Mouse (Mus musculus) hindbrain, postnatal 0 days (tissue): ENCODE data around the gene Vmp1. TPM values are rescaled to one million over a fixed set of nuclear protein-coding genes. Genes with fewer than 3 reads are reported as not detected.

Experiments used
- ATAC-seq: fragments of 200-750 bp; cut with Nextera tagmentation; 2 replicates; pipeline ENCODE4 v1.8.0; 2017; ENCODE audit warnings: mild to moderate bottlenecking, moderate TSS enrichment, moderate library complexity
- DNase-seq: peaks from one replicate; pipeline ENCODE4 v3.0.0-alpha.2; 2015; ENCODE audit warnings: low spot score
- H3K27ac ChIP-seq: fragments of 300-500 bp; sonication (generic); 2 replicates; pipeline ENCODE4 v1.5.1; 2014; ENCODE audit warnings: mild to moderate bottlenecking
- H3K27me3 ChIP-seq: fragments of 300-500 bp; sonication (generic); 2 replicates; pipeline ENCODE4 v1.6.1; 2014; ENCODE audit warnings: low read length, mixed read lengths; ENCODE audit not compliant: insufficient read depth
- H3K36me3 ChIP-seq: fragments of 300-500 bp; sonication (generic); 2 replicates; pipeline ENCODE4 v1.6.1; 2014; ENCODE audit warnings: low read length, mixed read lengths; ENCODE audit not compliant: insufficient read depth
- H3K4me1 ChIP-seq: fragments of 300-500 bp; sonication (generic); 2 replicates; pipeline ENCODE4 v1.6.1; 2014; ENCODE audit warnings: antibody characterized with exemption, low read length, mixed read lengths; ENCODE audit not compliant: insufficient read depth
- H3K4me2 ChIP-seq: fragments of 300-500 bp; sonication (generic); 2 replicates; pipeline ENCODE4 v1.6.1; 2014; ENCODE audit warnings: low read depth, mild to moderate bottlenecking, low read length, moderate library complexity, mixed read lengths
- H3K4me3 ChIP-seq: fragments of 300-500 bp; sonication (generic); 2 replicates; pipeline ENCODE4 v1.5.1; 2014; ENCODE audit warnings: low read length
- H3K9ac ChIP-seq: fragments of 300-500 bp; sonication (generic); replicated peaks from 2 replicates; pipeline ENCODE4 v1.6.1; 2014; ENCODE audit warnings: mild to moderate bottlenecking, low read length, moderate library complexity, mixed read lengths
- H3K9me3 ChIP-seq: fragments of 300-500 bp; sonication (generic); 2 replicates; pipeline ENCODE4 v1.6.1; 2016; ENCODE audit warnings: low read length, mixed read lengths
- CTCF ChIP-seq: IDR thresholded peaks from 2 replicates; pipeline ENCODE4 v1.5.1; 2016; ENCODE audit warnings: antibody characterized with exemption, control low read depth, low read depth
- WGBS: fragments of 180-500 bp; shearing (Covaris S2); extraction: QIAGEN DNeasy Blood & Tissue Kit; methylation state at CpG from one replicate; pipeline ENCODE4 v1.1.7; 2014; 5-methylcytosine and 5-hydroxymethylcytosine counted together
- polyA plus RNA-seq: library from polyadenylated mRNA; unstranded; fragments of >200 nt; fragmentation: Nextera tagmentation; extraction: Ambion mirVana; gene quantifications from 2 replicates; pipeline ENCODE4 v1.2.1, GENCODE M21; 2015
- total RNA-seq: library from RNA; depleted of rRNA; stranded (reverse); fragments of >200 nt; gene quantifications from 2 replicates; pipeline ENCODE4 v1.2.3, GENCODE M21; 2014

Vmp1 gene
- total and polyA plus RNA-seq, 2 experiments from 2014 or later: 51.6 to 129 TPM

DNA sequence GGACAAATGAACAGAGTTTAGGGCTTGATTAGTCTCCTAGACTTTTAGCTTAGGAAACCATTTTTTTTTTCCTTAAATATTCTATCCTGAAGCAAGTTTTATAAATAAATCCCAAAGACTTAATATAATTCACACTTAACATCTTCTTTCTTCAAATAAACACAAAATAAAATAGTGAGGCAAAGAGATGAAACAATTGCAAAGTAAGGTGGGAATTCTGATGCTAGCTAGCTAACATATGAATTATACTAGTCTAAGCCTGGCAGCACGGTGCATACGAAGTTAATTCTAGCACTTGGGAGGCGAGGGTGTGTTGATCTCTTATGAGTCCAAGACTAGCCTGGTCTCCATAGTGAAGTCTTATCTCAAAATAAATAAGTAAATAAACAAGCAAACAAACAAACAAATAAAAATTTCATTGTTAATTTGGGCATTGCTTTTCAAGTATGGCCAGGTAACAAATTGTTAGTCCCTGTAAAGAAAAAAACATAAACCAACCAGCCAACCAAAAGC lies 100.3 kb downstream of the Vmp1 start:
- WGBS: 94% methylated on average over 3 of the region's 3 CpGs
- H3K4me3 ChIP-seq: no peak overlapping the region
- TF ChIP-seq CTCF: no peak
- no peaks in the 10 kb centered on the region for H3K36me3 ChIP-seq
- H3K27ac ChIP-seq: no peak overlapping the region
- no peak for ATAC-seq
- no peak overlapping the region for H3K4me2 ChIP-seq
- H3K27me3 ChIP-seq: no peaks in the 10 kb centered on the region
- H3K9ac ChIP-seq: no peak overlapping the region
- no peak for DNase-seq
- H3K4me1 ChIP-seq: 0 out of 2 replicates have a peak, but pooled peaks cover 3% of the 10 kb centered on the region
- H3K9me3 ChIP-seq: no peaks in the 10 kb centered on the region

DNA sequence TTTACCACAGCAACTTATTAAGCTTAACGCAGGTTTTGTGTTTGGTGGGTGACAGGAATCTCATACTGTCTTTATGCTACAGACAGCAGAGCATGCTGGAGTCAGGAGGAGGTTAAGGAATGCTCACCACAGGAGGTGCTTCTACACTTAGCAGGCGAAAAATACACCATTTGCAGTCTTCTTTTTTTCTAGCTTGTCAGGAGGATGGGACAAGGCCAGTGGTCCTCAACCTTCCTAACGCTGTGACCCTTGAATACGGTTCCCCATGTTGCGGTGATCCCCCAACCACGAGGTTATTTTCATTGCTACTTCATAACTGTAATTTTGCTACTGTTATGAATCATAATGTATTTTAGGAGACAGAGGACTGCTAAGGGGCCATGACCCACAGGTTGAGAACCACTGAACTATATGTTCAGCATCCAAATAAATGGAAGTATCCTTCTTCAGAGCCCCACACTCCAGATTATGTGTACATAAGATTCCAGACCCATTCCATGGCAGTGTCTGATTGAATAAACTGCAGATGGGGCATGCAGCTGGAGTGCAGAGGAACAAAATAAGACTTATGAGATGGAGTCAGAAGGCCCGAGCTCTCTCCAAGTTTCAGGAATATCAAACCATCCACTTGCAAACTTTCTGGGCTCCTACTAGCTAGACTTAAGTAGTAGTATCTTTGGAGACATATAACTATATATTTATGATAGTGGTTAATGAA lies 100.9 kb downstream of the Vmp1 start:
- ATAC-seq (no peak), DNase-seq (no peak)
- Histone ChIP-seq H3K9ac (no peak overlapping the region), H3K27ac (no peak overlapping the region), H3K36me3 (no peaks in the 10 kb centered on the region), H3K4me3 (no peak overlapping the region), H3K4me1 (0 out of 2 replicates have a peak, but pooled peaks cover 3% of the 10 kb centered on the region), H3K4me2 (no peak overlapping the region), H3K9me3 (no peaks in the 10 kb centered on the region), H3K27me3 (no peaks in the 10 kb centered on the region)
- TF ChIP-seq CTCF: no peak
- 82% methylated on average over 7 of the region's 7 CpGs for WGBS

DNA sequence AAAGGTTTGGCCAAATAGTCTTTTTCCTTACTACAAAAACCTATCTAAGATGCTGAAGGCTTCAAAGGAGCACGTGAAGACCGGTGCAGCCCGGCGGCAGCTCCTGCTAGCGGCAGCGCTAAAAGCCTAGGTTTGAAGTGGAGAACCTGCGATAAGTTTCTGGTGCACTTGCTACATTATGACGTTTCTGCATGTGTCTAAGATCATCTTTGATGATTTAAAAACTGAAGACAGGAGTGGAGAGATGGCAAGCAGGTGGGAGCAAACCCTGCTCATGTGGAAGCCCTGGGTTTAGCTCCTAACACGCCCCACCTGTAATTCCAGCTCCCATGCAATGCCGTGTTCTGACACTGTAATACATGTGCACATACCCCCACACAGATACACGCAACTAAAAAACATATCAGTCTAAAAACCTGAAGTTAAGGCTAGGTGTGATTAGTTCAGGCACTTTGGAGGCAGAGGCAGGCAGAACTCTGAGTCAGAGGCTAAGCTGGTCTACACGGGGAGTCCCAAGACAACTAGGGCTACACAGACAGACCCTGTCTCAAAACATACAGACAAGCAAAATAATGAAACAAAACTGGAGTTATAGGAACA lies 101.6 kb downstream of the Vmp1 start:
- no peak for TF ChIP-seq CTCF

DNA sequence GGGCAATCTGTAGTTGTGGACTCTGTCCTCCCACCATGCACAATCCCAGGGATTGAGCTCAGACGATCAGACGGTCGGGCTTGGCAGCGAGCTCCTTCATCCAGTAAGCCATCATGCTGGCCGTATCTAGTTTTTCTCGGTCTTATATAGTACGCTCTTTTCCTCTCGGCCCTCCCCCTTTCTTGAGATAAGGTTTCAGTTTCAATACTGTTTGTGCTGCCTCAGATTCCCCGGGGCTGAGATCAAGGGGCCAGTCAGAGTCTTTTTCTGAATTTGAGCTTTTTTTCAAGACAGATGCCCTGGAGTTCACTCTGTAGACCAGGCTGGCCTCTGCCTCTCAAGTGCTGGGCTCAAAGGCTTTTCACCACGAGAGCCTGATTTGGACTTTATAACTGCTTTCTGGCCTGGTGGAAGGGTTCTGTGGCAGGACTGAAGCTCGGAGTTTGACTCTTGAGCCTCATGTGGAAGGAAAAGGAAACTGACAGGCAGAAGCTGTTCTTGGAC lies 102.3 kb downstream of the Vmp1 start:
- Histone ChIP-seq H3K9me3 (no peaks in the 10 kb centered on the region), H3K36me3 (no peaks in the 10 kb centered on the region), H3K4me2 (no peak overlapping the region), H3K27ac (no peak overlapping the region), H3K9ac (no peak overlapping the region), H3K4me3 (no peak overlapping the region), H3K27me3 (no peaks in the 10 kb centered on the region), H3K4me1 (0 out of 2 replicates have a peak, but pooled peaks cover 3% of the 10 kb centered on the region)
- WGBS: 83% methylated on average over 11 of the region's 11 CpGs
- DNase-seq: no peak
- ATAC-seq: no peak
- TF ChIP-seq CTCF: no peak

More for the DNA sequence above, 101.6 kb downstream of the Vmp1 start:
- H3K27me3 ChIP-seq: no peaks in the 10 kb centered on the region
- no peak overlapping the region for H3K4me3 ChIP-seq
- H3K36me3 ChIP-seq: no peaks in the 10 kb centered on the region
- DNase-seq (no peak), ATAC-seq (no peak)
- H3K4me2 ChIP-seq: no peak overlapping the region
- WGBS: 92% methylated on average over 12 of the region's 12 CpGs
- H3K9me3 ChIP-seq: no peaks in the 10 kb centered on the region
- H3K27ac ChIP-seq: no peak overlapping the region
- no peak overlapping the region for H3K9ac ChIP-seq
- H3K4me1 ChIP-seq: 0 out of 2 replicates have a peak, but pooled peaks cover 3% of the 10 kb centered on the region

DNA sequence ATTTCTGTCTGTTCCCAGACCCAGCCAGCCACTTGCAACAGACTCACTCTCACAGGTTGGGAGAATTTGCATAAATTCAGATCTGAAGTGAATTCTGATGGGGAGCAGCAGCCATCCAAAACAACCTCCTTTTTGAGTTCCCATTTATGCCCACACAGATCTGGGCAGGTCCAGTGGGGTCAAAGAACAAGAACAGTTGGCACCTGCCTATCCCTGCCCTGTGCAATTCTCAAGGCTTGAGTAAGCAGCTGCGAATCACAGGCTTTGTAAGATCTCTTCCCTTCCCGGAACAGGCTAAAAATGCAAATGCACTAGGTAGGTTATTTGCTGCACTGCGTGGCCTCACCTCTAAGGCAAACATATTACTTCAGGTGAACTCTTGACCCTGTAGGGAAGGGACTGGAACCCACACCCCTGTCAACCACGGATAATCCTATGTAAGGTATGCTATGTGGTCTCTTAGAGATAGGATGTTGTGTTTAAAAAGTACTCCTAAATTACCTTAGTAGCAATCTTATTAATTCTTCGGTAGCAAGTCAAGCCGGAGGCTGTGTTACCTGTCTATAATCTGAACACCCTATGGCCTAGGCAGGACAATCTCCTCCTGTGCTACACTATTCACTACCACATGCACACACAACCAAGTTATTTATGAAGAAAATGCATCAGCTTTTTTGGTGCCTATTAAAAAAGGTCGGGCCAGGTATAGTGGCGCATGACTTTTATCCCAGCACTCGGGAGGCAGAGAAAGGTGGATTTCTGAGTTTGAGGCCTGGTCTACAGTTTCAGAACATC lies 103.1 kb downstream of the Vmp1 start:
- Histone ChIP-seq H3K4me2 (no peak overlapping the region), H3K36me3 (no peaks in the 10 kb centered on the region), H3K4me1 (0 out of 2 replicates have a peak, but pooled peaks cover 3% of the 10 kb centered on the region), H3K27ac (no peak overlapping the region), H3K9me3 (no peaks in the 10 kb centered on the region), H3K4me3 (no peak overlapping the region), H3K27me3 (no peaks in the 10 kb centered on the region), H3K9ac (no peak overlapping the region)
- TF ChIP-seq CTCF: no peak
- 88% methylated on average over 9 of the region's 9 CpGs for whole genome bisulfite sequencing
- ATAC-seq: no peak
- DNase-seq: no peak

DNA sequence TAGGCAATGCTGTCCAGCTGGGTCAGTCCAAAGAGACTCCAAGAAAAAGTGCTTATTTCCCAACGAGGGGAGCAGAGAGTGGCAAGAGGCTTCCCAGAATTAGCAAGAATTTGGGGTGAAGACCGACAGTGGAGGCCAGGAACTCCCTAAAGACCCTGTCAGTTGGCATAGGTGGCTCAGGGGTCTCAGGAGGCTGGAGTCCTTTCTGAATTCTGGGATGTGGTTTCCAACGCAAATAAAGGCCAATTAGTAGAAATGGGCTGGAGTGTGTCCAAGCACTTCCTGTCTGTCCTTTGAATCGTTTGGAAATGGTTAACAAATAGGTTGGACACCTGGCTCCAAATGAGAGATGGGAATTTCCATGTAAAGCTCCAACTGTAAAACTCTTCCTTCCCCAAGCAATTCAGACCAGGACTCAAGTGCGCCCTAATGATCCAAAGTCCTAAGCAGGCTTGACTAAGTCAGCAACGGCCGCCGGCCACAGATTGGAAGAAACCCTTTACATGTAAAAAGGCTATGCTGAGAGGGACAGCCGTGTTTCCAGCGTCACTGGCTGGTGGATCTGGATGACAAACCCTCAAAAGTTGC lies 103.8 kb downstream of the Vmp1 start:
- peak overlapping the region; percentile 41; the same call in 1 of the 2 replicates for H3K27ac ChIP-seq
- no peak for ATAC-seq
- no peak overlapping the region for H3K4me2 ChIP-seq
- H3K36me3 ChIP-seq: no peaks in the 10 kb centered on the region
- H3K9ac ChIP-seq: no peak overlapping the region
- TF ChIP-seq CTCF: no peak
- no peaks in the 10 kb centered on the region for H3K9me3 ChIP-seq
- H3K27me3 ChIP-seq: no peaks in the 10 kb centered on the region
- H3K4me3 ChIP-seq: no peak overlapping the region
- WGBS: 73% methylated on average over 10 of the region's 10 CpGs
- H3K4me1 ChIP-seq: 0 out of 2 replicates have a peak, but pooled peaks cover 3% of the 10 kb centered on the region
- no peak for DNase-seq
